Mouse (Mus musculus): ENCODE measurements around the gene Thsd4. TPM values are rescaled to one million over a fixed set of nuclear protein-coding genes. Genes with fewer than 3 reads are reported as not detected.
"Not testable (repeated sequence)": the region's sequence is repeated elsewhere in the genome, so short reads cannot be mapped to it uniquely, and the experiment has no call there.

The Thsd4 gene
- total RNA-seq, 2 experiments from 2014 or later, result 5.0 to 5.5 TPM

GRCm38 (mm10) chr9:59945241-59945640 is 576.6 kb downstream of the Thsd4 start:
- DNase-seq (ENCODE audit: extremely low spot score in 1 of 2, low spot score in 2 of 2), result no peak
- Histone ChIP-seq H3K4me3 (no peak overlapping the region), H3K27ac (no peak overlapping the region)
- intact Hi-C loops (cut with DNase I), result no loop called here
- no peak for TF ChIP-seq CTCF (IDR thresholded peaks at IDR 0.05)

GRCm38 (mm10) chr9:59943826-59944225 is 578.0 kb downstream of the Thsd4 start:
- TF ChIP-seq CTCF (IDR thresholded peaks at IDR 0.05), result no peak
- no peak overlapping the region for H3K4me3 ChIP-seq
- intact Hi-C loops (cut with DNase I), result no loop called here

GRCm38 (mm10) chr9:59942501-59943085 is 579.3 kb downstream of the Thsd4 start:
- DNase-seq (ENCODE audit: extremely low spot score in 1 of 2, low spot score in 2 of 2), result no peak
- H3K27ac ChIP-seq, result no peak overlapping the region
- TF ChIP-seq CTCF (IDR thresholded peaks at IDR 0.05), result no peak
- intact Hi-C loops (cut with DNase I), result no loop called here
- no peak overlapping the region for H3K4me3 ChIP-seq

More at GRCm38 (mm10) chr9:59943826-59944225, 578.0 kb downstream of the Thsd4 start:
- H3K27ac ChIP-seq, result no peak overlapping the region
- no peak for DNase-seq (ENCODE audit: extremely low spot score in 1 of 2, low spot score in 2 of 2)

GRCm38 (mm10) chr9:59941885-59942350 is 579.9 kb downstream of the Thsd4 start:
- no peak for DNase-seq (ENCODE audit: extremely low spot score in 1 of 2, low spot score in 2 of 2)
- TF ChIP-seq CTCF (IDR thresholded peaks at IDR 0.05), result no peak
- H3K4me3 ChIP-seq, result no peak overlapping the region
- H3K27ac ChIP-seq, result no peak overlapping the region
- intact Hi-C loops (cut with DNase I), result no loop called here

GRCm38 (mm10) chr9:59940913-59941884 is 580.6 kb downstream of the Thsd4 start:
- intact Hi-C loops (cut with DNase I), result no loop called here
- no peak for DNase-seq (ENCODE audit: extremely low spot score in 1 of 2, low spot score in 2 of 2)
- H3K4me3 ChIP-seq, result no peak overlapping the region
- no peak overlapping the region for H3K27ac ChIP-seq
- TF ChIP-seq CTCF (IDR thresholded peaks at IDR 0.05), result no peak

GRCm38 (mm10) chr9:59939691-59940090 is 582.2 kb downstream of the Thsd4 start:
- TF ChIP-seq CTCF (IDR thresholded peaks at IDR 0.05), result no peak
- Histone ChIP-seq H3K4me3 (no peak overlapping the region), H3K27ac (no peak overlapping the region)
- DNase-seq (ENCODE audit: extremely low spot score in 1 of 2, low spot score in 2 of 2), result no peak
- intact Hi-C loops (cut with DNase I), result no loop called here

GRCm38 (mm10) chr9:59938529-59938928 is 583.3 kb downstream of the Thsd4 start:
- H3K27ac ChIP-seq, result no peak overlapping the region
- intact Hi-C loops (cut with DNase I), result no loop called here
- no peak for DNase-seq (ENCODE audit: extremely low spot score in 1 of 2, low spot score in 2 of 2)
- H3K4me3 ChIP-seq, result no peak overlapping the region
- TF ChIP-seq CTCF (IDR thresholded peaks at IDR 0.05), result no peak

GRCm38 (mm10) chr9:59935866-59936265 is 586.0 kb downstream of the Thsd4 start:
- H3K4me3 ChIP-seq; intact Hi-C loops (cut with DNase I); H3K27ac ChIP-seq; DNase-seq (ENCODE audit: extremely low spot score in 1 of 2, low spot score in 2 of 2): not testable (repeated sequence)

GRCm38 (mm10) chr9:59930248-59930647 is 591.6 kb downstream of the Thsd4 start:
- Histone ChIP-seq H3K27ac (no peak overlapping the region), H3K4me3 (no peak overlapping the region)
- no peak for TF ChIP-seq CTCF (IDR thresholded peaks at IDR 0.05)
- intact Hi-C loops (cut with DNase I), result no loop called here
- DNase-seq (ENCODE audit: extremely low spot score in 1 of 2, low spot score in 2 of 2), result no peak

Other genes with a start within 250 kb of the Thsd4 start
- 10 to 100 TPM; 86.7 to 94.7 TPM for gene Lrrc49, start 166.1 kb upstream of the Thsd4 start, total RNA-seq (2021)
- 10 to 100 TPM; 37.8 to 39.0 TPM for gene Larp6, start 190.9 kb upstream of the Thsd4 start, total RNA-seq (2021)

Data from left cerebral cortex, adult 2 months (tissue).